Mouse (Mus musculus) thymus, postnatal 25 days (tissue): ENCODE measurements around the gene Sik1.
"Not testable (repeated sequence)": the region's sequence is repeated elsewhere in the genome, so short reads cannot be mapped to it uniquely, and the experiment has no call there.

Experiments
- DNase-seq: peaks from one replicate; pipeline ENCODE4 v3.0.0; 2022

Gene Sik1

DNA sequence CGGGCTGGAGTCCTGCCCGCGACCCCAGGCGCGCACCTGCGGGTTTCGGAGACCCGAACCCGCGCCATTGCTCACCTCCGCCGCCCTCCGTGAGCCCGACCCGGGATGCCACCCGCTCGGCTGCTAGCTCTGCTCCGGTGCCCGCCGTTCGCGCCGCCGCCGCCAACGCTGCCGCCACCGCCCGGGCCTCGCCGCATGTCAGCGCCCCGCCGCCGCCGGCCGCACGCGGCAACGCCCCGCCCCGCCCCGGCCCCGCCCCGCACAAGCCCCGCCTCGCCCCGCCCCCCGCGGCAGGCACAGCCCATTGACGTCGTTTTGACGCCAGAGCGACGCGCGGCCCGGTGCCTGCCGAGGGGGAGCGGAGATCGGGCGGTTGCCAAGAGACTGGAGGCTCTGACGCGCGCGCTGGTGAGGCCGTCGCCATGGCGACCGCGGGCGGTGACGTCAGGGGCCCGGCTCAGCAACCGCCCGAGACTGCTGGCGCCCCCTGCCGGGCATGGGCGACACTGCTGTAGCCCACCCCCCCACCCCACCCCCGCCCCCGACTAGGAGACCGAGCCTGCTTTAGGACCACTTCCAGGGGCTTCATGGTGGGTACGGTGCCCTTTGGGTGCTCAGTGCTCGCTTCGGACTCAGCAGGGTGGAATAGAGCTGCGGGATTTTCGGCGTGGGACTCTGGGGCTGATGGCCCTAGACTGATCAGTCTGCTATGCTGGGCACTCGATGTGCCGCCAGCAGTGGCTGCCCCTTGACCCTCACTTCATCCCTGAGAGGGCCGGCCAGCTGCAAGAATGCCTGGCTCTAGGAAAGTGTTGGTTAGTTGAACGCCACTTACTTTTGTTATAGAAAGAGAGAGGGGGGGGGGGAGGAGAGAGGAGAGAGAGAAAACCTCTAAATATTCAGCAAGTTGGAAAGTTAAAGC, at the start of gene Sik1:
Sik1 (minus strand) TSS at position 208 of the 922 bp plus-strand sequence.
- peak; percentile 97 for DNase-seq

- peak; percentile 43 for DNase-seq
Observed at GRCm38 (mm10) chr17:31905201-31905790, 49.7 kb upstream of the Sik1 start.

GRCm38 (mm10) chr17:31904036-31904435, 48.4 kb upstream of the Sik1 start:
- no peak for DNase-seq

DNA sequence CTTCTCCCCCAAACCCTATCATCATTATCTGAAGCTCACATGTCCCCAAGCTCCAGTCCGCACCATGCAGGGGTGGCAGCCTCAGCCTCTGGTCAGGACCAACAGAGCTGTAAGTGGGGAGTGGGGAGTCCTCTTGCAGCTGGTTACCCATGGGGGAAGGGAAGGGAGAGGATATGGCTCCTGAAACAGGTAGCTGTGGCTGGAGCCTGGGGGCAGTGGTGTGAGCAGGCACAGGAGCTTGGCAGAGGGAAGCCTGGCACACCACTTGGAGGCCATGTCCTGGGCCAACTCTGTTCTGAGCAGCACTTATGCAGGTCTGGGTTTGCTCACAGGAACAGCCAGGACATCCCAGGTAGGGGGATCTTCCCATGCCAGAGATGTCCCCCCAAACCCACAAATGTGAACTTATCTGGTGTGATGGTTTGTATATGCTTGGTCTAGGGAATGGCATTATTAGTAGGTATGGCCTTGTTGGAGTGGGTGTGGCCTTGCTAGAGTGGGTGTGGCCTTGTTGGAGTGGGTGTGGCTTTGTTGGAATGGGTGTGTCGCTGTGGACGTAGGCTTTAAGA, 47.1 kb upstream of the Sik1 start:
- DNase-seq, result no peak

GRCm38 (mm10) chr17:31901461-31902204, 46.0 kb upstream of the Sik1 start:
- DNase-seq, result no peak

DNA sequence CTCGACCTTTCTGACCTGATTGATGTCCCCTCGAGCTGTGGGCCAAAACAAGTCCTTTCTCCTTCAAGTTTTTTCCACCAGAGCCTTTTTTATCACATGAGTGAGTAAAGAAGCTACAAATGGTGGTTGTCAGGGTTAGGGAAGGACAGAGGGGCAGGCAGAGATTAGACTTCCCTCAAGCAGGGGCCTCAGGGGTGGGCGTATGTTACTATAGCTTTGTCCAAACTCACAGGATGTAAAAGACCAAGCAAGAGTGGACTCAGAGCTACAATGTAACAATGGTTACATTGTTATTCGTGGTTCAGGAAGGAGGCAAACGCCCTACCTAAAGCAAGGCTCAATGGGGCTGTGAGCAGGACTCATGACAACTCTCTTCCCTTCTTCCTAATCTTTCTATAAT, 43.3 kb upstream of the Sik1 start:
- no peak for DNase-seq

DNA sequence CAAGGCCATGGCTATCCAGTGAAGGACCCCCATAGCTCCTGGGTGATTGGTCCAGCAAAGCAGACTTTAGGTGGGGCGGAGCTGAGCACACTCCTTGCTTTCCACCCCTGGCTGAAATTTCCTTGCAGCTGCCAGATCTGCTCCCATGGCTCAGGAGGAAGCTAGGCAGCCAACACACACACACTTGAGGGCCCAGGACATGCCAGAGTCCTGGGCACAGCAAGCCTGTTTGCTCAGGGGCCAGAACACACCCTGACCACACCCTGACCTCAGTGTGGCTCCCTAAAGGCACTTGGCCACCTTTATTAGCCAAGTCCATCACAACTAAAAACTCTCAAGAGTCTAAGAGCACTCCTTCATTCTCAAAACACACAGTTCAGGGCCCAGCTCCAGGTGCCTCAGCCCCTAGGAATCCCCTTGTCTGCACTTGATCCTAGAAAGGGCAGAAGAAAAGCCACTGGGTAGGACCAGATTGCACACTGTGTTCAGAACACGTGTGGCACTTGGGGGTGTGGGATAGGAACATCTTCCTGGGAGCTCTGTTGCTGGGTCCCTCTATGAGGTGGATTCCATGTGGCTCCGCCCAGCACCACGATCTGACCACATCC, 41.7 kb upstream of the Sik1 start:
- no peak for DNase-seq

GRCm38 (mm10) chr17:31896751-31897150, 41.1 kb upstream of the Sik1 start:
- DNase-seq, result no peak

DNA sequence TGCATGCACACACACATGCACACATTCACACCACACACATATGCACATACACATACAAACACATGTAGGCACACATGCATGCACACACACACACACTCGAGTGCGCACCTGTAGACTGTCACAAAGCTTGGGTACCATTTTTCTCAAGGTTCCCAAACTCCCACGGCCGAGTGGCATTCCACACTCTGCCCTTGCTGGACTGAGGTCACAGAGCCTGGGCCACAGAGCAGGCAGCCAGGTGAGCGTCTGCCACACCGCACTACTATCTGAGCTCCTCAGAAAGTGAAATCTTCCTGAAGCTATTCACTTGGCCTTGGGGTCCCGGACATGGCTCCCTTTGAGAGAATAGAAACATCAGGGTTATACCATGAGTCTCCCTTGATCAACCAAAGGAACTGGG, 40.7 kb upstream of the Sik1 start:
- DNase-seq, result no peak

- no peak for DNase-seq
Observed at GRCm38 (mm10) chr17:31893371-31894060, 37.9 kb upstream of the Sik1 start.

GRCm38 (mm10) chr17:31892750-31893149, 37.1 kb upstream of the Sik1 start:
- no peak for DNase-seq

- DNase-seq, result no peak
Observed at GRCm38 (mm10) chr17:31891858-31892257, 36.3 kb upstream of the Sik1 start.

GRCm38 (mm10) chr17:31890311-31890951, 34.8 kb upstream of the Sik1 start:
- DNase-seq, result no peak

DNA sequence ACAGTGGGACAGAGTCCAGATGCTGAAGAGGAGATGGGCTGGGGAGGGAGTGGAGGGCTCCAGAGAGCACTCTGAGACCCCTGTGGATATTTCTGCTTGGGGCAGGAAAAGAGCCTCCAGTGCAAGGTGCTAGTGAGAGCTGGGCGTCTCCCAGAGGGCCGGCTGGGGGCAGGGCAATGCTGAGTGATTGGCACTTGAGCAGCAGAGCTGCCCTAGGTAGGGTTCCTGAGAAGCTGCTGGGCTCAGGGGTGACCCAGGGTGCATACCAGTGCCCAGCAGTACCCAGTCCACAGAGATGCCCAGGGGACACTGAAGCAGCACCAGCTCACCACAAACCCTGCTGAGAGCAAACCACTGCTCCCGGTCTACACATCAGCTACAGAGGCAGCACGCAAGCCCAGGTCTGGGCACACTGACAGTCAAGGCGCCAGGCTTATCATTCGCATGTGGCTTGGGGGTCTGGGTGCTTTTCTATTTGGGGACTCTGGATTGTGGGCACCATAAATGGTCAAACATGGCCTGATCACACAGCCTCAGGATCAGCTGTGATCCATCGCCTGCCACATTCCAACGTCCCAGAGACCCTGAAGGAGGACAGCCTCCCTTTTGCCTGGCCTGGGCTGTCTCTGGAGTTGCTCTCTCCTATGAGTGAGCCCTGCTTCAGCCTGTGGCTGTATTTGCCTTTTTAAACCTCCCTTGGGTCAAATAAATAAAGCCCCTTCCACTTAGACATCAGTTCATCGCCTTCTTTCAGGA, 34.0 kb upstream of the Sik1 start:
- DNase-seq, result peak; percentile 28

- DNase-seq, result peak; percentile 40
Observed at GRCm38 (mm10) chr17:31888540-31888939, 32.9 kb upstream of the Sik1 start.

DNA sequence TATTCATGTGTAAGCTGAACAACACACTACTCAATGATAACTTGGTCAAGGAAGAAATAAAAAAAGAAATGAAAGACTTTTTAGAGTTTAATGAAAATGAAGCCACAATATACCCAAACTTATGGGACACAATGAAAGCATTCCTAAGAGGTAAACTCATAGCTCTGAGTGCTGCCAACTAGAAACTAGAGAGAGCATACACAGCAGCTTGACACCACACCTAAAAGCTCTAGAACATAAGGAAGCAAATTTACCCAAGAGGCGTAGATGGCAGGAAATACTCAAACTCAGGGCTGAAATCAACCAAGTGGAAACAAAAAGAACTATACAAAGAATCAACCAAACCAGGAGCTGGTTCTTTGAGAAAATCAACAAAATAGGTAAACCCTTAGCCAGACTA, 29.1 kb upstream of the Sik1 start:
- DNase-seq, result not testable (repeated sequence)

DNA sequence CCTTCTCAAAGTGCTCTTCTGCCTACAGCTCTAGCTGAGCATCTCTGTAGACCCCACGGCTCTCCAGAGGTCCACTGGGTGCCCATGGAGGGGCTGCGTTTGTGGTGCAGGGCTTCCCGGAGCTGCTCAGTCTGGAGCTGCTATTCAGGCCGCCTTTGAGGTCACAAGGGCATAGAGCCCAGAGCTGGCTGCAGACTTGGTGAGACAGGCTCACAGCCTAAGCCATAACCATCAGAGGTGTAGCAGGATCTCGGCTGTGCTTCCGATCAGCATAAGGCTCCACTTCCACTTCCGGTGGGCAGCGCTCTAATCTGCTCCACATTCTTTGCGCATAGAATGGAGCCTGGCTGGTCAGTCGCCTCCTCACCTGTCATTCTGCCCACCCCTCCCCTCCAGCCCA, 23.8 kb upstream of the Sik1 start:
- no peak for DNase-seq

DNA sequence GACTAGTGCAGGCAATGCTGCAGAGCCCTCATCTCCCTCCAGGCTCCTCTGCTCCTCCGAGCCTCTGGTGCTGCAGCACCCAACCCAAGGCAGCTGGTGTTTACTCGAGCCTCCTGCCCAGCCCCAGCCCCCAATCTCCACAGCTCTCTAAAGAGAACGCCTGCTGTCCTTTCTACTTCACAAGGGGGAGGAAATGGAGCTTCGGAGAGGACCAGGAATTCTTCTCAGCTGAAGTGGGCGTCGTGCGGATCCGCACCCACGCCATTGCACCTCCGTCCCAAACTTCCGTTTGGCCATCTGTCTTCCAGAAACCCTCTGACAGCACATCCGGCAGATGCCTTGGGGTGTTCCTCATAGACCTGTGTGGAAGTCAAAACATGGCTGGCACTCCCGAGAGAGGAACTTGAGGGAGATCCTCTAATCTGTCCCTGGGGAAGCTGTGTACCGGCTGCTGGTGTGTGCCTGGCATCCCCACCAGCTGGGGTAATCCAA, 22.1 kb upstream of the Sik1 start:
- DNase-seq, result no peak

DNA sequence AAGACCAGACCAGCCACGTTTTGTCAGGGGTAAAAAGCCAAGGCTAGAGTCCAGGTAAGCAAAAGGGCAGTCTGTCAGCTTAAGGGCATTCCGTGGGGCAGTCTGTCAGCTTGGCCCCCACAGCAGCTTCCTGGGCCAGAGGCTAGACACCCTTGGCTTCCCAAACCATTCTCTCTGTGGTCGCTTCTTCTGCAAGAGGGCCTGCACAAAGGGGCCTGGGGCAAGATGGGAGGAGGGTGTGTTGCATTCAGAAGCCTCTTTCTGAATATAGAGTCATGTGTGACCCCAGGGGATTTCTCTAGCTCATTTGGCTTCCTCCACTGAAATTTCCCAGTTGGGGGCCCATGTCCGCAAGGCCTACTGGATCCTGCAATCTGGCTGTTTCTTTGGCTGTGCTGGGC, 21.6 kb upstream of the Sik1 start:
- DNase-seq, result no peak

DNA sequence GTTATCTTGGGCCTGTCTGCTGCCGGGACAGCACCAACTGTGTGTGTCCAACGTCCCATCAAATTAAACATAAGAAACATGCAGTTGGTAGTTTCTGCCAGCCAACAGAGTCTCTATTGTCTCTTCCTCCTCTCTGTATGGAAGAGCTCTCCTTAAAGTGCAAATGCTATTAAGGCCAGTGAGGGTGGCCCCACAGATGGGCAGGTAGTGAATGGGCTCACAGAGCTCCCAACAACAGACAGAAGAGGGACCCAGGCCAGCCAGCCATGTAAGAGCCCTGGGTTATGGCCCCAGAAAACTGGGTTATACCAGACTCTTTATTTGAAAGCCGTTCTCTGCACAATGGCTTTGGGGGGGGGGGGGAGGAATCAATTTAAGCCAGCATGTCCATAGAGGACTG, 21.2 kb upstream of the Sik1 start:
- no peak for DNase-seq
